Mouse (Mus musculus): ENCODE measurements at regions not wholly inside any gene's neighbourhood (a gene's known extent, or its start where the extent isn't known, plus 50 kb on each side); places are given as distances from the start of the nearest gene placed in this dataset.
A peak's percentile ranks its signal among the peaks of the same experiment; 100 is the strongest.

DNA sequence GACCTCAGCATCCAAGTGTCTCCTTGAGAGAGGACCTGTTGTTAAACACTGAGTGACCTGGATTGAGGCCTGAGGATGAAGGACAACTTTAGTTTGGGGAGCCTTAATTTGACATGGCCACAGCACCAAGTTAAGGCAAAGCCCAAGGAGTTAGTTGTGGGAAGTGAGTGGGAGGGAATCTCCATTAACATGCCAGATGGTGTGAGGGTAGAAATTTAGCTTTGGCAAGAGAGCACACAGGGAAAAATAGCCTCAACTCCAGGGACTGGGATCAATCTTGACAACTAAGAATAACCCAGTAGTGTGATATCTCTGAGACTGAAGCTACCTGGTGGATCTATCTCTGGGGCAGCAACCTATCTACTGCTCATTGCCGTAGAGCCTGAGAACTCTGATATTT lies 105.4 kb downstream of the Ahr start:
- no peak for ATAC-seq

- no peak for ATAC-seq
These were observed 115.6 kb downstream of the Ahr start for GRCm38 (mm10) chr12:35419206-35419605.

GRCm38 (mm10) chr12:35417943-35418342 lies 116.9 kb downstream of the Ahr start:
- no peak for ATAC-seq

- ATAC-seq: no peak
These were observed 118.3 kb downstream of the Ahr start for GRCm38 (mm10) chr12:35416583-35416982.

- ATAC-seq: no peak
These were observed 122.1 kb downstream of the Ahr start for GRCm38 (mm10) chr12:35412715-35413114.

DNA sequence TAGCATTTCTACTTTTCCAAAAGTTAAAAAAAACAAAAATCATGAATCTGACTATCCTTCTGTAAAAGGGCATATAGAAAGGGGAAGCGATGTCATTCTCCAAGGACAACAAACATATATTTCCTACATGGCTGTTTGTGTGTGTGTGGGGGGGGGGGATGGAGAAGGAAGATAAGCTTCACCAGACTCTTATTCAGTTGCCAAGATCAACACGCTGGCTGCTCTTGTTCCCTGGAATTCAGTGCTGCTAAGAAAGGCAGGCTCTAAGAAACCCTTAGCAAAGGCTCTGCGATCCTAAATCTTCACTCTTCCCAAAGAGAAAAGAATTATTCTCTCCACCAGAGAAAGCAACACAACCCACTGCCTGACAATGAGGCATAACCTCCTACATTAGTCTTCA lies 126.4 kb downstream of the Ahr start:
- no peak for ATAC-seq

- ATAC-seq: no peak
These were observed 126.8 kb downstream of the Ahr start for GRCm38 (mm10) chr12:35408044-35408443.

DNA sequence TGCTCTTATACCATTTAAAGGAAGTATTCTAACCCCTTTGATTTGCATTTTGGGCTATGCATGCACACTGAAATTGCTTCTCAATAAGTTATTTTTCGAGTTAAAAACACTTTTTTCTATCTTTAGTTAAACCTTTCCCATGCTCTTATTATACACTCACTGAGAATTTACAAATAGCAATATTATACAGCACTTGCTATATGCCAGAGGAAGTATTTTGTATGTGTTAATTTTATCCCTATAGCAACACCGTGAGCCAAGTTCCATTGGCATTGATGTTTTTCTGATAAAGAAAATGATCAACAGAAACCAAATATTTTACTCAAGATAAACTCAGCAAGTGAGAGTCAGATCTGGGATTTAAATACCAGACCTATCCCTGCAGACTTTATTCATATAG lies 133.0 kb downstream of the Ahr start:
- no peak for ATAC-seq

DNA sequence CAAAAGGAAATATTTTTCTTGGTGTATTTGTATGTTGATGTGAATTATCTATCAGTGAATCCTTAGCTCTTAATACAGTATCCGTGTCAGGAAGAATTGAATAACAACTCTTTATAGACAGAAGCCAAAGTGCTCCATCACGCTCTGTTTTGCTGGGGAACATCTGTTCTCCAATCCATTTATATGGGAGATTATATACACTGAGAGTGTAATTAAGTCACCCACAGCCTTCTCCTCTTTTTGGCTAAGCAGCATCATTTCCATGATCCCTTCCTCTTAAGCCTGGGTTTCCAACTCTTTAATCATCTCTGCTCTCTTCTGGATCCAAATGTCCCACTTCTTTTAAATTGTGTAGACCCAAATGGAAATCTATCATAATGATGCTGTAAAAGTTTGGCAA lies 133.6 kb downstream of the Ahr start:
- no peak for ATAC-seq

- ATAC-seq: no peak
These were observed 139.6 kb downstream of the Ahr start for GRCm38 (mm10) chr12:35395211-35395610.

- no peak for ATAC-seq
These were observed 142.7 kb downstream of the Ahr start for GRCm38 (mm10) chr12:35392111-35392510.

GRCm38 (mm10) chr12:35390266-35390665 lies 144.6 kb downstream of the Ahr start:
- ATAC-seq: no peak

GRCm38 (mm10) chr12:35389839-35390238 lies 145.0 kb downstream of the Ahr start:
- ATAC-seq: no peak

DNA sequence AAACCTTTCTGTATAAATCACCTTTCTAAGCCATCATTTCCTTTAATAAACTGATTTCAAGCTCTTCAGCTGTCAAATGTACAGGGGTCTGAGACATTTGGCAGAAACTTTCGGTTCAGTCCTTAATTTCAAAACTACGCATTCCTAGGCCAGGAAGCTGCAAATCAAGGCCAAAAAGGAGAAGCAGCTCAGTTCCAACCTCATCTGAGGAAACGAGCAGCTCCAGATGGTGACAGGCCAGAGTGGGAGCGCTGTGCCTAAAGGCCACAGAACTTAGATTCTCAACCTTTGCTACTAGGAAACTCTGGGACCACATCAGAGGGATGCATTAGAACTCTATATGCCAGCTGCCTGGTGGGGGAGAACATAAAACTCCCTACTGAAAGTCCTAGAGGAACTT lies 150.6 kb downstream of the Ahr start:
- ATAC-seq: no peak

- no peak for ATAC-seq
These were observed 157.6 kb downstream of the Ahr start for GRCm38 (mm10) chr12:35377266-35377665.

- ATAC-seq: no peak
These were observed 158.5 kb downstream of the Ahr start for GRCm38 (mm10) chr12:35376365-35376764.

DNA sequence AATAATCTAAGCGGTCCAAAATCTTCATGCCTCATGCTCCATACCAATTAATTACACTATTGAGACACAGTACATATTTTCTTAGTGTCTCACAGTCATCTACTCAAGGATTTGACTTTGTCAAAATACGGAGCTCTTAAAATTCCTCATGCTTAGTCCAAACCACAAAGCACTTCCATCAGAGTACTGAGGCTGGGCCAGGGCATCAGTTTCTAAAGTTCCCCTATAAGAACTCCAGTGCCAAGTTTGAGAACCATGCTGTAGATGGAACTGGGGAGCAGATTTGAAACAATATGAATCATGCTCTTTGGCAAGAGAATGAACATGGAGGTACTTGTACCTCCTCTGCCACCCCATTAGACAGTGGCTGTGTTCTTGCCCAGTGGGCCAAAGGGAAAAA lies 176.9 kb downstream of the Ahr start:
- no peak for ATAC-seq

DNA sequence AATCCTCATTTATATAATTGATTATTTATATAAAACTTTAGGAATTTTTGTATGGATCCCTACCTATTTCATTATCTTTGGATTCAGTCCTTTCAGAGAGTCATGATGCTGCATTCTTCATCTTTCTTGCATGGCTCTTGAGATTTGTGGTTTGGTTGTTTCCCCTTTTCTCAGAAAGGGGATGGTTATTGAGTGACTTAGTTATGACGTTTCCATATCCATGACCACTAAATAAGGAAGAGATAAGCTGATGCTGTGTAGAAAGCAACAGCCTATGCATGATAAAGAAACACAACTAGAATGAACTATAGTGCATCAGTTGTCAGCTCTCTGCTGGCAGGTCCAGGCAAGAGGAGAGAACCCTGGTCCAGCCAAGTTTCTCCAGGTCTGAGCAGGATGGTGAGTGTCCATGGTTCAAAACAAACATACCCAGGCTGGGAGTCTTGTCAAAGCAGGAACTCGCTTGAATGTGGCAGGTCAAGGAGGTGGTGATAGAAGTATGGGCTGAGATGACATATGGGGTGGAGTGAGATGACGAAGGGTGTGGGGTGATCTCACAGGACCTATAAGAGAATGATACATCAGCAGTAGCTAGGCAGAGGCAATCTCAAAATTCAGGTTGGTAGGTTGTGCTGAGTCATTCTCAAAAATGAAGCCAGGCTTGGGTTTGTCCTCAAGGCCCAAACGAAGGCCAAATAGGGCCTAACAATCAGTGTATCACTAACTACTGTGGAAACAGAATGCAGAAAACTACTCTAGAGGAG lies 196.5 kb downstream of the Ahr start:
- no peak for ATAC-seq

GRCm38 (mm10) chr12:35336314-35336713 lies 198.5 kb downstream of the Ahr start:
- no peak for ATAC-seq

DNA sequence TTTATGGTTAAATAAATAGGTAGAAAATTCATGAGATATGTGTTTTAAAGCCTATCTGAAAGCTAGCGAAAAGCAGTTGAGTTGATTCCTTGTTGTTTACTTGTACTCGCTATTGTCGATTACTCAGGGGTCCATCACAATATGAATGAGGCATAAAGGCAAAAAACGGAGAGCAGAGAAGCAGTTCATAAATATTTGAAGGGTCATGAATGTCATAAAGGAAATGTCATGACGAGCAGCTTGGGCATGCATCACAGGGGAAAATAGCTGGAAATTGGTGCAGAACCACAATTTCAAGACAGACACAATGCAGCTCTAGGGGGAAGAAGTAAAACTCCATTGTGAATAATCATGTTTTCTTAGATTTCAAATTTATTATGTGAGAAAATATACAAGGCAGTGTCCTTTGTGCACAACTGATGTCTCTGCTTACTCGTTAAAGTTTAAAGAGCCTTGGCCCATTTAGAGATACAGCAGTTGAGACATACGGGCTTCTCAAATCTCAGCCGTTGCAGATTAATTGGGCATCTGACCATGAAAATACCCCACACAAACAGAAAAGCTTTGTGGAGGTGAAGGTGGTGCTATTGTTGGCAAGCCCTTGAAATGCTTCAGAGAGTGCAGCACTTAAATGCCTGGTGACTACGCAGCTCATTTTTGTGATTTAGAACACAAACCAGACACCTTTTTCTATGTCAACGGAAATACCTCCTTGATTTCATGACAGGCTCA lies 200.3 kb downstream of the Ahr start:
- no peak for ATAC-seq

- ATAC-seq: peak; percentile 61
These were observed 203.5 kb downstream of the Ahr start for GRCm38 (mm10) chr12:35331303-35331702.

GRCm38 (mm10) chr12:35329699-35330098 lies 205.1 kb downstream of the Ahr start:
- ATAC-seq: no peak

- no peak for ATAC-seq
These were observed 215.3 kb downstream of the Ahr start for GRCm38 (mm10) chr12:35319571-35319970.

- no peak for ATAC-seq
These were observed 217.8 kb downstream of the Ahr start for GRCm38 (mm10) chr12:35317046-35317445.

All from CD4-positive, CD25-positive, alpha-beta regulatory T cell, adult 4 months (primary cell).